Mouse (Mus musculus): ENCODE data around the gene Fgf12. TPM values are rescaled to one million over a fixed set of nuclear protein-coding genes. Genes with fewer than 3 reads are reported as not detected.

Fgf12 gene
- polyA plus RNA-seq, 1 experiment from 2014 or later, result 0.07 TPM

DNA sequence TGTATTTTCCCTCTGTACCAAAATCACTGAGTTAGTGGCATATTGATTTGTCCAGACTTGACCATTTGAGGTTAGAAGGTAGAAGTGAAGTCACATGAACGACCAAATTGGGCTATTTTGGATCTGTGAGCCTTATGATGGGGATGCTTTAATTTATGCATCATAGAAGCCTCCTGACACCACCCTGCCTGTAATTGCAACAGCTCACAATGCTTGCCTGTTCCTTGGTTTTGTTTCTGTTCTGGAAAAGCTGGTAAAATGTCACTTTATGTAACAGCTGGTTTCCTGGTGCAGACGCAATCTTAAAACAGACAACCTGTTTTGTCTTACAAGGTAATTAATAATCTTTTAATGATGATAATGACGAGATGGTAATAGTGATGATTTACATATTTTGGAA lies 213.4 kb downstream of the Fgf12 start:
- Histone ChIP-seq H3K27ac (replicated peaks) (no peak overlapping the region), H3K9ac (no peak overlapping the region), H3K4me3 (replicated peaks) (no peak overlapping the region), H3K4me2 (no peak overlapping the region), H3K27me3 (no peaks in the 10 kb centered on the region), H3K9me3 (replicated peaks) (no peaks in the 10 kb centered on the region), H3K36me3 (replicated peaks) (no peaks in the 10 kb centered on the region), H3K4me1 (replicated peaks) (no peaks in the 10 kb centered on the region)
- 51% methylated on average over 3 of the region's 3 CpGs for WGBS (ENCODE audit: insufficient replicate concordance)
- no peak for ATAC-seq (ENCODE audit: insufficient read depth)

DNA sequence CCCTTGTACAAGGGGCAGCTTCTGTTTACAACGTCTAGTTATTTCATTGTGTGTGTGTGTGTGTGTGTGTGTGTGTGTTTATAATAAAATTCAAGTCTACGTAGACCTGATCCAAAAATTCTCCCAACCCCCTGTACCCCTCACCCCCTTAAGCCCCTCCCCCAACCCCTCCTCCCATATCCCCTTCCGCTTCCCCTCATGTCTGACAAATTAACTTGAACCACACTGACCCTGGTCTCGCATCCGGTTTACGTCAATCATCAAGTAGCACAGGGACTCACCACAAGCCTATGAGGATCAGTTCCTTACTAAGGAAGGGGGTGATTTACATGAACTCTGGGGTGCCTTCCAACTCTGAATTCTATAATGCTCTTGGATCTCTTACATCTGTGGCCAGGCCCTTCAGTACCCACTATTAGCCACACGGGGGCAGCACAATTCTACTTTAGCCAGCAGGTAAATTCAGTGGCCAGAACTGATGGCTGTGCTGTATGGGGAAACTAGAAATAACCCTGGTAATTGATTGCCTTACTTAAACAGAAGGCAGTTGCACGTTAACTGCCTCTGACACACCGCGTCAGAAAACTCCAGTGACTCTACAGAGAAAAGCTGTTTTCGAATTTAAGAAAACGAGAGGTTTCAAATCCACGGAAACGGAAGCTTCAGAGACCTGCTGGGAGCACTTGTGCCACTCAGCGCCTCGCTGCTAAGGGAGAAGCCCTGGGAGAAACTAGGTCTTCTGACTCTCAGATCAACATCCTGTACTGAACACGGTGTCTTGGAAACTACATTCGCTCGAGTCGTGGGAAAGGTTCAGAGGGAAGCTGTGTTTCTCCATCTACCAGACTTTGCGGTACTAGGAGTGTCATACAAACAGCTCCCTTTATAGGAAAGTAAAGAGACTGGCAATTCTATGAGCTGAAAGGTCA lies 235.0 kb downstream of the Fgf12 start:
- H3K27me3 ChIP-seq, result no peaks in the 10 kb centered on the region
- no peak overlapping the region for H3K27ac ChIP-seq (replicated peaks)
- WGBS (ENCODE audit: insufficient replicate concordance), result 22% methylated on average over 21 of the region's 21 CpGs
- no peak overlapping the region for H3K4me3 ChIP-seq (replicated peaks)
- no peak for ATAC-seq (ENCODE audit: insufficient read depth)
- H3K36me3 ChIP-seq (replicated peaks), result no peaks in the 10 kb centered on the region
- H3K4me1 ChIP-seq (replicated peaks), result no peaks in the 10 kb centered on the region
- no peak overlapping the region for H3K9ac ChIP-seq
- peak overlapping the region; percentile 18 for H3K4me2 ChIP-seq
- H3K9me3 ChIP-seq (replicated peaks), result no peaks in the 10 kb centered on the region

DNA sequence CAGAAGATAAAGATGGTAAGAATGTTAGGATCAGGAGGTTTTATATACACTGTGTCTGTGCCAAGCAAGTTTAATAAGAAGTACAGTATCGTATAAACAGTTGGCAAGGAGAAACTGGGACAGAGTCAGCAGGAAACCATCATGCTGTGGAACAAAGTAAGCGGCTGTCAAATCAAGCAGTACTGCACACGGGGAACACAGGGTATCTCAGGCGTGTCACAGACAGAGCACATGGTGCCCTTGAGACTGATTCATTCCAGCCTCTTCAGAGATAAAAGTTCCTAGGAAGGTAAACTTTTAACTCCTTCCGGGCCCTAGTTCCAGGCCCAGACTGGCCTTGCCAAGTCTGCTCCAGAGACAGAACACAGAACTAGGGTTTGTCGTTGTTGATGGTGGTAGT lies 240.4 kb downstream of the Fgf12 start:
- H3K4me1 ChIP-seq (replicated peaks), result no peaks in the 10 kb centered on the region
- 54% methylated on average over 6 of the region's 6 CpGs for WGBS (ENCODE audit: insufficient replicate concordance)

DNA sequence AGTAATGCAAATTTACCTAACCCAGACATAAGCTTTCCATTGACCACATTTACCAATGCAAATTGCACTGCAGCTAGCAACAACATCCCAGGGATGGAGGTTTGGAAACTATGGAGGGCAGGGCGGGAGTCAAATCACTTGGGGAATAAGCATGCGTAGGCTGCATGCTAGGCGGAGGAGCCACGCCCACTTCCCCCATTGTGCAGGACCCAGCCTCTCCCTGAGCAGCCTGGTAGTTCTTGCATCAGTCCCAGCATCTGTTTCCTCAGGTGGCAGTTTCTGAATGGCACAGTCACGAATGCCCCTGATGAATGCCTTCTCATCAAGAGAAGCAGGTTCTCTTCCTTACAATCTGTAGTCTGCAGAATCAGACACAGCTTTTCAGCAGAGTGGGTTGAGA lies 241.5 kb downstream of the Fgf12 start:
- no peaks in the 10 kb centered on the region for H3K9me3 ChIP-seq (replicated peaks)
- 21% methylated on average over 5 of the region's 5 CpGs for WGBS (ENCODE audit: insufficient replicate concordance)
- H3K4me1 ChIP-seq (replicated peaks), result no peaks in the 10 kb centered on the region
- no peak overlapping the region for H3K4me3 ChIP-seq (replicated peaks)
- no peak for ATAC-seq (ENCODE audit: insufficient read depth)
- no peak overlapping the region for H3K9ac ChIP-seq
- no peaks in the 10 kb centered on the region for H3K27me3 ChIP-seq
- no peak overlapping the region for H3K27ac ChIP-seq (replicated peaks)
- no peaks in the 10 kb centered on the region for H3K36me3 ChIP-seq (replicated peaks)
- no peak overlapping the region for H3K4me2 ChIP-seq

More for the DNA sequence above, 240.4 kb downstream of the Fgf12 start:
- Histone ChIP-seq H3K27me3 (no peaks in the 10 kb centered on the region), H3K9ac (no peak overlapping the region), H3K36me3 (replicated peaks) (no peaks in the 10 kb centered on the region), H3K4me2 (no peak overlapping the region), H3K4me3 (replicated peaks) (no peak overlapping the region), H3K27ac (replicated peaks) (no peak overlapping the region), H3K9me3 (replicated peaks) (no peaks in the 10 kb centered on the region)
- ATAC-seq (ENCODE audit: insufficient read depth), result no peak

DNA sequence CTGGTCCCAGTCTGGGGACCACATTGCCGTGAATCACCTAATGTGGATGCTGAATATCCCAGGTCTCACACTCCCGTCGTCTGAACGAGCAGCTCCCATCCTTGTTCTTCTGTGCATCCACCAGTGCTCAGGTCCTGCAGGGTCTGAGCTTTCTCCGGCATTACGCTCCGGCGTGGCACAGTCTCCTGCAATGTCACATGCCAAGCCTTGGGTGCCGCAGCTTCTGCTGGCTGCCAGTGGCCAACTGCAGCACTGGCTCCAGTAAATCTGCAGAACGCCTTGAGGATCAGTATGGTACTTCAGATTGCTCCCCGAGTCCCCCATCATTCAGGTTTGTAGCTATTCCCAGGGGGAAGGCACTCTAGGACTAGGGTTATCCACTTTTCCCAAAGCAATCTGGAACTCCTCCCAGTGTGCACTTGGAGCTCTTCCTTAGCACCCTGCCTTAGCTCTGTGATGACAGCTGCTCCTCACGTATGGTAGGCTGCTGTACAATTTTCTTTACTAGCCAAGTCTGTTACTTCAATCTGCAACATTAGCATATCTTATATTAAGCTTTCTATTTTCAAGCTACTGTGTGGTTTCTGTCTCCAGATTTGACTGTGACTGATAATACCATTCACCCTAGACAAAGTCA lies 254.8 kb downstream of the Fgf12 start:
- H3K9me3 ChIP-seq (replicated peaks), result no peaks in the 10 kb centered on the region
- H3K9ac ChIP-seq, result no peak overlapping the region
- H3K27ac ChIP-seq (replicated peaks), result no peak overlapping the region
- H3K4me3 ChIP-seq (replicated peaks), result no peak overlapping the region
- no peak for ATAC-seq (ENCODE audit: insufficient read depth)
- H3K4me2 ChIP-seq, result no peak overlapping the region
- H3K4me1 ChIP-seq (replicated peaks), result no peaks in the 10 kb centered on the region
- 69% methylated on average over 12 of the region's 12 CpGs for WGBS (ENCODE audit: insufficient replicate concordance)
- no peaks in the 10 kb centered on the region for H3K36me3 ChIP-seq (replicated peaks)
- no peaks in the 10 kb centered on the region for H3K27me3 ChIP-seq

DNA sequence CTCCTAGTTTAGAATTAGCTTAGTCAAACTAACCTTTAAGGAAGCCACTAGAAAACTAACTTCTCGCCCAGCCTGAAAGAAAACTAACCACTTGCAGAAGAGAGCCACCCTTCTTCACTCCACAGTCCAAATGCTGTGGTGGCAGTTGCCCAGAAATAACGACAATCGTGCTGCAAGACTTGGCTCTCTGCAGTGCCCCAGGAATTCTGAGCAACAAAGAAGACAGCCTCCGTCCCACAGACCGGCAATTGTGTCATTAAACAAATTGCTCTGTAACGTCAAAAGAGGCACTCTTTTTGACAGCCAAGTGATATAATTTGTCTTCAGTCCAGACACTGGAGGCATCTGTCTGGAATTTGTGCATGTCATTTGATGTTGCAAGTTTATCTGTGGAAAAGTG lies 261.2 kb downstream of the Fgf12 start:
- Histone ChIP-seq H3K4me1 (replicated peaks) (no peaks in the 10 kb centered on the region), H3K27ac (replicated peaks) (no peak overlapping the region), H3K9me3 (replicated peaks) (no peaks in the 10 kb centered on the region), H3K9ac (no peak overlapping the region), H3K36me3 (replicated peaks) (no peaks in the 10 kb centered on the region), H3K4me2 (no peak overlapping the region), H3K4me3 (replicated peaks) (no peak overlapping the region), H3K27me3 (no peaks in the 10 kb centered on the region)
- WGBS (ENCODE audit: insufficient replicate concordance), result 48% methylated on average over 6 of the region's 6 CpGs
- ATAC-seq (ENCODE audit: insufficient read depth), result no peak

DNA sequence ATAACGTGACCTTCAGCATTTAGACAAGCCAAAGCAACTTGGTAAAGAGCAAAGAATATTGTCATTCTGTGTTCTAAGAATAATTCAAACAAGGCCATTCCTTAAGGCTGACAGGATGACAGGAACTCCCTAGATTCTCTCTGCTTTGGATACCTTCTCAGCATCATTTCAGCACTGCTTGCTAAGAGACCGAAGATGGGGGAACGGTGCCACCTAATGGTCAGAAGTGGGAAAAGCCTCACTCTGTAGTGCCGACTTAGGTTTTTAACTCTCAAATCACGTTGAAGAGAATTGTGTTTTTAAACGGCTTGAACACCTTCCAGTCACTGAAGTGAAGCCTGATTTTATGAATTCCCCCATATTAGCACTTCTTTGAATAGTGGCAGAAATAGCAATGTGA lies 262.4 kb downstream of the Fgf12 start:
- Histone ChIP-seq H3K4me1 (replicated peaks) (no peaks in the 10 kb centered on the region), H3K36me3 (replicated peaks) (no peaks in the 10 kb centered on the region), H3K27me3 (no peaks in the 10 kb centered on the region), H3K9ac (no peak overlapping the region), H3K4me2 (no peak overlapping the region), H3K9me3 (replicated peaks) (no peaks in the 10 kb centered on the region), H3K4me3 (replicated peaks) (no peak overlapping the region), H3K27ac (replicated peaks) (no peak overlapping the region)
- ATAC-seq (ENCODE audit: insufficient read depth), result no peak
- 13% methylated on average over 6 of the region's 6 CpGs for WGBS (ENCODE audit: insufficient replicate concordance)

DNA sequence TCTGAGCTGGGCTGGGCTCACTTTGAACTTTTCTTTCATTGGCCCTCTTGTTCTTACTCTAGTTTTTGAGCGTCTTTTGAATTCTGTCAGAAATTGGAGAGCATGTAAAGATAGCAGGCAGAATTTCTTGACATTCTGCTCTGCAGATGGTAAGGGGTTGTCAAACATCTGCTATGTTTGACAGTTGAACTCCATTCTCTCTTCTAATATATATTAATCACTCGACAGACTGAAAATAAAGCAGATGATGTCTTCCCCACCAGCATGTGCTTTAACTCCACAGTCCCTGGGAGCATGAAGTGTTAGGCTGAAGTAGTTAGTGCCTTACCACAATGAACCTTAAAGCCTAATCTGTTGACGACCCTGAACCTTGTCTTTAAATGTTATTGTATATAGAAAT lies 267.9 kb downstream of the Fgf12 start:
- 60% methylated on average over 3 of the region's 3 CpGs for WGBS (ENCODE audit: insufficient replicate concordance)
- Histone ChIP-seq H3K4me2 (no peak overlapping the region), H3K9ac (no peak overlapping the region), H3K4me3 (replicated peaks) (no peak overlapping the region), H3K36me3 (replicated peaks) (no peaks in the 10 kb centered on the region), H3K27ac (replicated peaks) (no peak overlapping the region), H3K27me3 (no peaks in the 10 kb centered on the region), H3K4me1 (replicated peaks) (no peaks in the 10 kb centered on the region), H3K9me3 (replicated peaks) (no peaks in the 10 kb centered on the region)
- ATAC-seq (ENCODE audit: insufficient read depth), result no peak

DNA sequence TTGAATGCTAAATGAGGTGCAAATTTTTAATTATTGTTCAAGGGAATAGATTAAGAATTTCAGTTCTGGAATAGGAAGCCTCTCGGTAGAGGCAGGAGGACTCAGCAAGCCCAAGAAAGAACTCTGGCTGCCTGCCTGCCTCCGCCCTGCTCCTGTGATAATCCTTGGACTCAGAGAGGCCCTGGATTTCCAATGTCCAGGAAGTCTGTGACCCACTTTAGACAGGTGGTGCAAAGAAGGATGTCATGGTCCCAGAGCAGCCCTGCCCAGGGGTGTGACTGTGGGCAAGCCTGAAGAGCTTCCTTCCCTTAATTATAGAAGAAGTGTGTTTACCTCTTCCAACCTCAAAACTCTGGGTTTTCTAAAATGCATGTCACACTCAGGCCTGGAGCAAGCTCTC lies 273.8 kb downstream of the Fgf12 start:
- 60% methylated on average over 2 of the region's 2 CpGs for WGBS (ENCODE audit: insufficient replicate concordance)
- no peak overlapping the region for H3K27ac ChIP-seq (replicated peaks)
- no peaks in the 10 kb centered on the region for H3K9me3 ChIP-seq (replicated peaks)
- no peak overlapping the region for H3K4me2 ChIP-seq
- H3K4me1 ChIP-seq (replicated peaks), result no peaks in the 10 kb centered on the region
- ATAC-seq (ENCODE audit: insufficient read depth), result no peak
- no peaks in the 10 kb centered on the region for H3K36me3 ChIP-seq (replicated peaks)
- no peak overlapping the region for H3K9ac ChIP-seq
- H3K4me3 ChIP-seq (replicated peaks), result no peak overlapping the region
- no peaks in the 10 kb centered on the region for H3K27me3 ChIP-seq

DNA sequence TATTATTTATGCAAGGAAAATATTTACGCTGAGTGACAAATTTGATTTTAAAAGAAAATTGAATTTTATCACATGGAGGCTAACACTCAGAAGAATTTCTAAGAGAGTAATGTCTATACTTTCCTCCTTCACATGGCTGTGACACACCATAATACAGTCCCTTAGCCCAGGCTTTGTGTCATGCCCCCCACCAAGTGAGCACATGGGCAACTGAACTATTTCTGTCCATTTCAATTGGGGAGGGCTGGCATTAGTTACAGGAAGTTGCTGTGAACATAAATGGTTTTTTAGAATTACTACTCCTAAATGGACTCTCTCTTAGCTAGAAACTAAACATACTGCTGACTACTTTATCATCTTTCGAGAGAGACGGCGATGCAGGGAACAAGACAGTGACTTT lies 276.2 kb downstream of the Fgf12 start:
- no peaks in the 10 kb centered on the region for H3K4me1 ChIP-seq (replicated peaks)
- H3K4me2 ChIP-seq, result no peak overlapping the region
- no peaks in the 10 kb centered on the region for H3K9me3 ChIP-seq (replicated peaks)
- no peak overlapping the region for H3K4me3 ChIP-seq (replicated peaks)
- ATAC-seq (ENCODE audit: insufficient read depth), result no peak
- 77% methylated on average over 4 of the region's 4 CpGs for WGBS (ENCODE audit: insufficient replicate concordance)
- H3K9ac ChIP-seq, result no peak overlapping the region
- no peak overlapping the region for H3K27ac ChIP-seq (replicated peaks)
- H3K27me3 ChIP-seq, result no peaks in the 10 kb centered on the region
- H3K36me3 ChIP-seq (replicated peaks), result no peaks in the 10 kb centered on the region

DNA sequence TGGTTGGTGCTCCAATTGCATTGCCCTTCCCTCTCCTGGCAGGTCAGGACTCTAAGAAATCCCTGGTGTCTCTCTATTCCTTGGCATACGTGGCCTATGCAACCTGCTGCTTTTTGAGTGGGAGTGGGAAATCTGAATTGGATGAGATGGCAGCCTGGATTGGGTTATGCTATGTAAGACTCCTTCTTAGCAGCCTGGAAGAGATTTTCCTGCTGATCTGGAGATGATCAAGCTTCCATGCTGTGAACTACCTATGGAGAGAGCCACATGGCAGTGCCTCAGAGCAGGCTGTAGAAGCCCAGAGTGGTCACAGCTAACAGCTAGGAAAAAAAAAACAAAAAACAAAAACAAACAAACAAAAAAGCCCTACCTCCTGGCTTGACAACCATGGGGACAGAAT lies 277.3 kb downstream of the Fgf12 start:
- Histone ChIP-seq H3K4me1 (replicated peaks) (no peaks in the 10 kb centered on the region), H3K27ac (replicated peaks) (no peak overlapping the region), H3K36me3 (replicated peaks) (no peaks in the 10 kb centered on the region), H3K4me2 (no peak overlapping the region), H3K4me3 (replicated peaks) (no peak overlapping the region), H3K9me3 (replicated peaks) (no peaks in the 10 kb centered on the region), H3K27me3 (no peaks in the 10 kb centered on the region), H3K9ac (no peak overlapping the region)
- 24% methylated on average over 1 of the region's 1 CpGs for WGBS (ENCODE audit: insufficient replicate concordance)
- ATAC-seq (ENCODE audit: insufficient read depth), result no peak

All from liver, embryonic 15.5 days (tissue).